Mouse (Mus musculus) MEL (cell line): ENCODE measurements at regions not wholly inside any gene's neighbourhood (a gene's known extent, or its start where the extent isn't known, plus 50 kb on each side); places are given as distances from the start of the nearest gene placed in this dataset.

Source experiments
- BHLHE40 ChIP-seq: IDR thresholded peaks from 2 replicates; pipeline ENCODE4 v1.6.1; 2012; ENCODE audit warnings: low read depth, mild to moderate bottlenecking, inconsistent platforms, low read length, improper control_type of control experiment, borderline replicate concordance
- CTCF ChIP-seq, 3 experiments: IDR thresholded peaks in 2 of 3; conservative IDR thresholded peaks in 1 of 3; 2 replicates each; pipeline ENCODE4 v1.5.1; 2011 to 2012; ENCODE audit warnings: low read length in 3 of 3, low read depth in 2 of 3, mild to moderate bottlenecking in 2 of 3, improper control_type of control experiment in 1 of 3, inconsistent platforms in 1 of 3, mixed read lengths in 1 of 3, moderate library complexity in 1 of 3; ENCODE audit not compliant: control insufficient read depth in 1 of 3, insufficient read depth in 1 of 3, poor library complexity in 1 of 3, severe bottlenecking in 1 of 3
- GATA1 ChIP-seq: IDR thresholded peaks from 2 replicates; pipeline ENCODE4 v1.6.1; 2011; ENCODE audit warnings: low read depth, low read length, improper control_type of control experiment
- MAFK ChIP-seq: IDR thresholded peaks from 2 replicates; pipeline ENCODE4 v1.6.1; 2011; ENCODE audit warnings: low read depth, mild to moderate bottlenecking, low read length, improper control_type of control experiment, borderline replicate concordance
- POLR2AphosphoS2 ChIP-seq: IDR thresholded peaks from 2 replicates; pipeline ENCODE4 v1.6.1; 2011; ENCODE audit warnings: low read length, improper control_type of control experiment

GRCm38 (mm10) chr15:60692718-60693597 is 160.6 kb downstream of the Fam84b start:
- TF ChIP-seq GATA1 (no peak), MAFK (no peak), BHLHE40 (no peak), POLR2AphosphoS2 (no peak), CTCF (IDR thresholded peaks at IDR 0.05 in 2 of 3, conservative IDR thresholded peaks at IDR 0.05 in 1 of 3; ENCODE audit: control insufficient read depth in 1 of 3, insufficient read depth in 1 of 3, low read depth in 2 of 3, low read length in 3 of 3, poor library complexity in 1 of 3, severe bottlenecking in 1 of 3) (no peak)
